Mouse (Mus musculus): ENCODE results near the gene Adam6b. TPM values are rescaled to one million over a fixed set of nuclear protein-coding genes. Genes with fewer than 3 reads are reported as not detected.

The Adam6b gene
- total and polyA plus RNA-seq, 3 experiments = 0.81 to 1.4 (median 0.81) TPM

DNA sequence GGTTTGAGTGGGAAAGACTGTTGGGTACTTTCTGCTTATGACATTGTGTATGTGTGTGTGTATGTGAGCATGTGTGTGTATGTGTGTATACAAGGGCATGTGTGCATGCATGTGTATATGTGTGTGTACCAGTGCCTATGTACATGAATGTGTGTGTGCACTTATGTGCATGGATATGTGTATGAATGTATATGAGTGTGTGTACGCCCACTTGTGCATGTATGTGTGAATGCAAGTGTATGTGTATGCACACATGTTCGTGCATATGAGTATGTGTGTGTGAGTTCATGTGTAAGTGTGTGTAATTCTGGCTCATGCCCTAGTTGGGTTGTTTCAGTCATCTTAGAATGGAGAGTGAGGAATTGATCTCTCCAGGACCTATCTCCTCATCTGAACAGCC is 36.6 kb downstream of the Adam6b start:
- H3K27me3 ChIP-seq (replicated peaks) = no peaks in the 10 kb centered on the region
- no peak overlapping the region for H3K27ac ChIP-seq (ENCODE audit: insufficient read depth, low read depth)
- H3K4me2 ChIP-seq (ENCODE audit: insufficient read depth, low read depth, poor library complexity, severe bottlenecking) = no peak overlapping the region
- H3K9me3 ChIP-seq (replicated peaks; ENCODE audit: low read length) = no peaks in the 10 kb centered on the region
- H3K9ac ChIP-seq (ENCODE audit: insufficient read depth, low read depth) = no peak overlapping the region
- H3K36me3 ChIP-seq (replicated peaks in 1 of 2; ENCODE audit: control insufficient read depth in 1 of 2, insufficient read depth in 1 of 2, low read length in 1 of 2) = no peaks in the 10 kb centered on the region
- TF ChIP-seq ZMIZ1 (IDR thresholded peaks at IDR 0.05; ENCODE audit: low read depth, low read length) (no peak), USF1 (IDR thresholded peaks at IDR 0.05; ENCODE audit: low read depth, low read length) (no peak), CHD1 (IDR thresholded peaks at IDR 0.05; ENCODE audit: low read depth, low read length) (no peak), ZKSCAN1 (IDR thresholded peaks at IDR 0.05; ENCODE audit: borderline replicate concordance, low read depth, low read length) (no peak), BHLHE40 (IDR thresholded peaks at IDR 0.05; ENCODE audit: low read depth, low read length) (no peak), SIN3A (IDR thresholded peaks at IDR 0.05; ENCODE audit: low read length) (no peak), RCOR1 (conservative IDR thresholded peaks at IDR 0.05; ENCODE audit: low read depth, low read length) (no peak), GABPA (IDR thresholded peaks at IDR 0.05; ENCODE audit: insufficient replicate concordance, low read depth, low read length) (no peak), KAT2A (IDR thresholded peaks at IDR 0.05; ENCODE audit: insufficient replicate concordance, low read length) (no peak), CHD2 (IDR thresholded peaks at IDR 0.05; ENCODE audit: low read length) (no peak), PAX5 (IDR thresholded peaks at IDR 0.05; ENCODE audit: low read length) (no peak)
- dilution Hi-C loops (cut with MboI; ENCODE audit: extremely low pct_ligation_motif_present, extremely low pct_unique_long_range_greater_than_20kb, low sequenced_read_pairs) (no loop called here), in situ Hi-C loops (cut with MboI; ENCODE audit: low pct_ligation_motif_present, low pct_unique_long_range_greater_than_20kb, low sequenced_read_pairs) (no loop called here)
- no peak overlapping the region for H3K4me3 ChIP-seq (replicated peaks in 1 of 3; ENCODE audit: low read depth in 2 of 3, low read length in 2 of 3, poor library complexity in 1 of 3)
- DNase-seq (ENCODE audit: extremely low read depth) = no peak
- H3K4me1 ChIP-seq (ENCODE audit: control insufficient read depth in 1 of 2, insufficient read depth in 2 of 2) = no peaks in the 10 kb centered on the region
- no peaks in the 10 kb centered on the region for H3K79me2 ChIP-seq (replicated peaks; ENCODE audit: control insufficient read depth, extremely low read depth, insufficient read depth, poor library complexity, severe bottlenecking)

Other genes starting within 250 kb of the Adam6b start
- not detected in 2 replicates for gene Adam6a, start 54.4 kb downstream of the Adam6b start, total RNA-seq (2012; rRNA removed)
- gene Adam6a, start 54.4 kb downstream of the Adam6b start, total RNA-seq (2014; rRNA removed) = not detected in 2 replicates
- gene Adam6a, start 54.4 kb downstream of the Adam6b start, polyA plus RNA-seq (2012; ENCODE audit: insufficient read length, low read depth) = not detected in 2 replicates